Mouse (Mus musculus): Measurements from ENCODE around the gene Csrp2.

DNA sequence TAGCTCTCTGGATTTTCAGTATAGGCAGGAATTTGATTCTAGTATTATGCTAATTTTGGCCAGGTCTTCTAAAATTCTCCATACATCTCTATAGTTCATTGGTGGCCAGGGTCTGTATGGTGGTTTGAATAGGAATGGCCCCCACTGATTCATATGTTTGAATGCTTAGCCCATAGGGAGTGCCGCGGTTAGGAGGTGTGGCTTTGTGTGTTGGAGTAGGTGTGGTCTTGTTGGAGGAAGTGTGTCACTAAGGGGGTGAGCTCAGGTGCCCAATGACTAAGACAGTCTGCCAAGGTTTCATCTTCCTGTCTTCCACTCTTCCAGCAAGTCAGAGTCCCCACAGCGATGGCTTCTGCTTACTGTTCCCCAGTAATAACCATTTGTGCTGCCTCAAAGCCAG lies 15.7 kb upstream of the Csrp2 start:
- TF ChIP-seq CTCF (IDR thresholded peaks at IDR 0.05; ENCODE audit: extremely low read depth, insufficient read depth, insufficient read length, insufficient replicate concordance) (no peak), POLR2A (IDR thresholded peaks at IDR 0.05; ENCODE audit: low read depth, low read length) (no peak)

Measured in spleen, adult 2 months (tissue).